Mouse (Mus musculus) CH12.LX (cell line): ENCODE measurements around the gene Pdss2.

ENCODE experiments used
- CTCF ChIP-seq, 2 experiments: IDR thresholded peaks in 1 of 2; conservative IDR thresholded peaks in 1 of 2; 2 replicates each; pipeline ENCODE4 v1.5.1; 2011 to 2012; ENCODE audit warnings: low read depth in 2 of 2, low read length in 2 of 2, improper control_type of control experiment in 1 of 2, inconsistent platforms in 1 of 2, mild to moderate bottlenecking in 1 of 2, moderate library complexity in 1 of 2
- E2F4 ChIP-seq: IDR thresholded peaks from 2 replicates; pipeline ENCODE4 v1.6.1; 2011; ENCODE audit warnings: low read depth, low read length, improper control_type of control experiment; ENCODE audit not compliant: insufficient replicate concordance
- ELF1 ChIP-seq: IDR thresholded peaks from 2 replicates; pipeline ENCODE4 v1.6.1; 2014; ENCODE audit warnings: low read depth, mild to moderate bottlenecking, inconsistent platforms, low read length, improper control_type of control experiment
- IRF4 ChIP-seq: IDR thresholded peaks from 2 replicates; pipeline ENCODE4 v1.6.1; 2014; ENCODE audit warnings: low read depth, mild to moderate bottlenecking, inconsistent platforms, low read length, improper control_type of control experiment
- KAT2A ChIP-seq: IDR thresholded peaks from 2 replicates; pipeline ENCODE4 v1.6.1; 2012; ENCODE audit warnings: low read length, improper control_type of control experiment, inconsistent platforms; ENCODE audit not compliant: insufficient replicate concordance
- MAX ChIP-seq: IDR thresholded peaks from 2 replicates; pipeline ENCODE4 v1.6.1; 2011; ENCODE audit warnings: low read length, improper control_type of control experiment
- MAZ ChIP-seq: IDR thresholded peaks from 2 replicates; pipeline ENCODE4 v1.6.1; 2012; ENCODE audit warnings: low read depth, mild to moderate bottlenecking, inconsistent platforms, low read length, improper control_type of control experiment, moderate library complexity
- POLR2A ChIP-seq: IDR thresholded peaks from 2 replicates; pipeline ENCODE4 v1.6.1; 2011; ENCODE audit warnings: low read depth, mild to moderate bottlenecking, improper control_type of control experiment, low read length
- TCF12 ChIP-seq: IDR thresholded peaks from 2 replicates; pipeline ENCODE4 v1.6.1; 2014; ENCODE audit warnings: low read depth, mild to moderate bottlenecking, inconsistent platforms, low read length, improper control_type of control experiment
- USF1 ChIP-seq: IDR thresholded peaks from 2 replicates; pipeline ENCODE4 v1.6.1; 2014; ENCODE audit warnings: low read depth, mild to moderate bottlenecking, inconsistent platforms, low read length, improper control_type of control experiment
- USF2 ChIP-seq: conservative IDR thresholded peaks from 2 replicates; pipeline ENCODE4 v1.6.1; 2011; ENCODE audit warnings: low read depth, low read length, improper control_type of control experiment
- ZNF384 ChIP-seq: IDR thresholded peaks from 2 replicates; pipeline ENCODE4 v1.6.1; 2012; ENCODE audit warnings: low read depth, low read length, improper control_type of control experiment, inconsistent platforms

GRCm38 (mm10) chr10:43448656-43449055 is 227.4 kb downstream of the Pdss2 start:
- TF ChIP-seq CTCF (conservative IDR thresholded peaks at IDR 0.05 in 1 of 2, IDR thresholded peaks at IDR 0.05 in 1 of 2; ENCODE audit: low read depth in 2 of 2, low read length in 2 of 2) (no peak), MAX (no peak), E2F4 (no peak), ZNF384 (no peak), USF1 (no peak), TCF12 (no peak), MAZ (no peak), USF2 (no peak), ELF1 (no peak), IRF4 (no peak), POLR2A (no peak), KAT2A (no peak)
